Mouse (Mus musculus) bone marrow macrophage, adult 2 months (primary cell): ENCODE results near the gene Tspan9. TPM values are rescaled to one million over a fixed set of nuclear protein-coding genes. Genes with fewer than 3 reads are reported as not detected.

Source experiments
- H3K27ac ChIP-seq: 2 replicates; pipeline ENCODE4 v1.5.1; 2012; ENCODE audit warnings: low read depth, low read length; ENCODE audit not compliant: insufficient read depth
- H3K4me1 ChIP-seq: 2 replicates; pipeline ENCODE4 v1.6.1; 2012; ENCODE audit warnings: low read length; ENCODE audit not compliant: control insufficient read depth, insufficient read depth
- H3K4me3 ChIP-seq: 2 replicates; pipeline ENCODE4 v1.5.1; 2012; ENCODE audit warnings: mild to moderate bottlenecking, low read length, moderate library complexity; ENCODE audit not compliant: insufficient read depth
- CTCF ChIP-seq: IDR thresholded peaks from 2 replicates; pipeline ENCODE4 v1.5.1; 2012; ENCODE audit warnings: low read depth, mild to moderate bottlenecking, low read length, moderate library complexity
- POLR2A ChIP-seq: IDR thresholded peaks from 2 replicates; pipeline ENCODE4 v1.6.1; 2012; ENCODE audit warnings: mild to moderate bottlenecking, low read depth, low read length, borderline replicate concordance
- polyA plus RNA-seq: library from polyadenylated mRNA; stranded (reverse); fragments of >200 nt; gene quantifications from 2 replicates; pipeline ENCODE4 v1.2.4, GENCODE M21; 2012; ENCODE audit not compliant: missing spikeins, insufficient read depth, insufficient read length

Tspan9 gene
- polyA plus RNA-seq, 1 experiment: 1.7 TPM

GRCm38 (mm10) chr6:127953071-127953470, 190.3 kb downstream of the Tspan9 start:
- TF ChIP-seq POLR2A (no peak), CTCF (no peak)
- H3K4me1 ChIP-seq: no peaks in the 10 kb centered on the region
- H3K27ac ChIP-seq: no peak overlapping the region
- H3K4me3 ChIP-seq: no peak overlapping the region

GRCm38 (mm10) chr6:127949885-127950284, 193.5 kb downstream of the Tspan9 start:
- Histone ChIP-seq H3K4me3 (no peak overlapping the region), H3K4me1 (no peaks in the 10 kb centered on the region), H3K27ac (no peak overlapping the region)
- TF ChIP-seq CTCF: no peak
- no peak for TF ChIP-seq POLR2A

GRCm38 (mm10) chr6:127948656-127949055, 194.7 kb downstream of the Tspan9 start:
- H3K4me3 ChIP-seq: no peak overlapping the region
- TF ChIP-seq POLR2A (no peak), CTCF (no peak)
- H3K27ac ChIP-seq: no peak overlapping the region
- no peaks in the 10 kb centered on the region for H3K4me1 ChIP-seq

GRCm38 (mm10) chr6:127945725-127946124, 197.7 kb downstream of the Tspan9 start:
- TF ChIP-seq CTCF: no peak
- no peak for TF ChIP-seq POLR2A
- H3K27ac ChIP-seq: no peak overlapping the region
- no peaks in the 10 kb centered on the region for H3K4me1 ChIP-seq
- no peak overlapping the region for H3K4me3 ChIP-seq

- Histone ChIP-seq H3K4me3 (no peak overlapping the region), H3K4me1 (no peaks in the 10 kb centered on the region), H3K27ac (no peak overlapping the region)
- TF ChIP-seq POLR2A (no peak), CTCF (no peak)
These were observed 201.0 kb downstream of the Tspan9 start for GRCm38 (mm10) chr6:127942421-127942820.

GRCm38 (mm10) chr6:127935105-127935504, 208.3 kb downstream of the Tspan9 start:
- Histone ChIP-seq H3K4me3 (no peak overlapping the region), H3K4me1 (no peaks in the 10 kb centered on the region), H3K27ac (no peak overlapping the region)
- TF ChIP-seq POLR2A (no peak), CTCF (no peak)

- TF ChIP-seq POLR2A (no peak), CTCF (no peak)
- Histone ChIP-seq H3K4me1 (no peaks in the 10 kb centered on the region), H3K27ac (no peak overlapping the region), H3K4me3 (no peak overlapping the region)
These were observed 209.6 kb downstream of the Tspan9 start for GRCm38 (mm10) chr6:127933841-127934240.

GRCm38 (mm10) chr6:127932697-127933096, 210.7 kb downstream of the Tspan9 start:
- H3K4me1 ChIP-seq: no peaks in the 10 kb centered on the region
- no peak overlapping the region for H3K4me3 ChIP-seq
- TF ChIP-seq POLR2A (no peak), CTCF (no peak)
- H3K27ac ChIP-seq: no peak overlapping the region

GRCm38 (mm10) chr6:127928682-127929081, 214.7 kb downstream of the Tspan9 start:
- no peak overlapping the region for H3K27ac ChIP-seq
- TF ChIP-seq POLR2A: no peak
- no peak for TF ChIP-seq CTCF
- no peaks in the 10 kb centered on the region for H3K4me1 ChIP-seq
- no peak overlapping the region for H3K4me3 ChIP-seq

- Histone ChIP-seq H3K4me3 (no peak overlapping the region), H3K27ac (no peak overlapping the region), H3K4me1 (no peaks in the 10 kb centered on the region)
- TF ChIP-seq POLR2A (no peak), CTCF (no peak)
These were observed 217.5 kb downstream of the Tspan9 start for GRCm38 (mm10) chr6:127925915-127926314.

GRCm38 (mm10) chr6:127924750-127925149, 218.6 kb downstream of the Tspan9 start:
- H3K4me3 ChIP-seq: no peak overlapping the region
- no peak overlapping the region for H3K27ac ChIP-seq
- no peak for TF ChIP-seq POLR2A
- no peak for TF ChIP-seq CTCF
- no peaks in the 10 kb centered on the region for H3K4me1 ChIP-seq

GRCm38 (mm10) chr6:127923296-127923695, 220.1 kb downstream of the Tspan9 start:
- Histone ChIP-seq H3K4me1 (no peaks in the 10 kb centered on the region), H3K4me3 (no peak overlapping the region), H3K27ac (no peak overlapping the region)
- TF ChIP-seq CTCF (no peak), POLR2A (no peak)
